Comparison of ENCODE assay signal across 8 mouse cellular contexts in the genomic region with DNA sequence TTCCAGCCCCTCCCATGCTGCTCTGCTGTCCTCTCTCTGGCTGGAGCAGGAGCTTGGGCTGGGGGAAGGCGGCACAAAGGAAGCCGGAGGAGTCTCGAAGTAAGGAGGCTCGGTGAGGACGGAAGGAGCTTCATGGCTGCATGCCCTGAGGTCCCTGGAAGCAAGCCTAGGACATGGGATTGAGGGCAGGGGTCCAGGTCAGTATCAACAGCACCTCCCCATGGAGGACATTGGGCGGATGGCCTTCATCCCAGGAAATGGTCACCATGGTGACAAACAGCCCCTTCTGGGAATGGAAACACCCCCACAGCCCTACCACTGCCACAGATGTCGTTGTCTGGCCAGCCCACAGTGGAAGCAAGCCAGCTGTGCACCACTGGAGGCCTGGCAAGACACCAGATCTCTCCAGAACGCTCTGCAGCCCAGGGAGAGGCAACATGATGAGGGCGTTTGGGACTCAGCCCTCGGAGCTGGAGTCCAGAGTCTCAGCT. TPM values are rescaled to one million over a fixed set of nuclear protein-coding genes. Genes with fewer than 3 reads are reported as not detected.
DNase-seq lines count a peak whose midpoint lies in the region; ATAC-seq lines count a peak whose summit lies in the region.

No protein-coding gene starts in this region.

- peaks cover 8% of the 10 kb centered on the region; the same call in 1 of the 2 replicates for H3K4me1 ChIP-seq in brown adipose tissue, adult 24 weeks (ENCODE audit: control insufficient read depth, insufficient read depth, insufficient read length, low read length)
- peaks cover 35% of the 10 kb centered on the region for H3K4me1 ChIP-seq in intestine, embryonic 16.5 days (ENCODE audit: control insufficient read depth, insufficient read depth, low read length)

- intact Hi-C loops in gastrocnemius, postnatal 14 days (cut with DNase I; ENCODE audit: low total_unique reads): no loop called here
- intact Hi-C loops in left cerebral cortex, postnatal 10 days (cut with DNase I): no loop called here

- ATAC-seq in intestine, embryonic 16.5 days: peak; percentile 76

- no peaks in the 10 kb centered on the region for H3K27me3 ChIP-seq in intestine, embryonic 16.5 days (replicated peaks; ENCODE audit: control insufficient read depth, insufficient read depth, low read length)

- H3K27ac ChIP-seq in brown adipose tissue, adult 24 weeks (replicated peaks; ENCODE audit: low read depth, low read length): peak overlapping the region; percentile 58
- H3K27ac ChIP-seq in intestine, embryonic 16.5 days (ENCODE audit: low read length): peak overlapping the region; percentile 85

- DNase-seq in adipocyte (ENCODE audit: low spot score): peak; percentile 99
- peak; percentile 89 for DNase-seq in gastrocnemius, postnatal 14 days
- DNase-seq in left cerebral cortex, postnatal 10 days (ENCODE audit: extremely low spot score in 1 of 2, low spot score in 2 of 2): peak; percentile 72 to 89
- DNase-seq in lung, postnatal 36 days: peak; percentile 94
- DNase-seq in testis, postnatal 10 days (ENCODE audit: low spot score): peak; percentile 90
- DNase-seq in retina, postnatal 1 day: no peak

- H3K4me3 ChIP-seq in brown adipose tissue, adult 24 weeks (ENCODE audit: insufficient read depth, low read depth, low read length): no peak overlapping the region
- H3K4me3 ChIP-seq in intestine, embryonic 16.5 days (ENCODE audit: low read length): no peak overlapping the region

- no peak overlapping the region for H3K9ac ChIP-seq in intestine, embryonic 16.5 days (ENCODE audit: low read depth, low read length)

- H3K4me2 ChIP-seq in intestine, embryonic 16.5 days (ENCODE audit: low read depth, low read length): no peak overlapping the region

- no peaks in the 10 kb centered on the region for H3K9me3 ChIP-seq in intestine, embryonic 16.5 days (ENCODE audit: control insufficient read depth, low read length)

- WGBS in intestine, embryonic 16.5 days: 25% methylated on average over 10 of the region's 10 CpGs

- no peaks in the 10 kb centered on the region for H3K36me3 ChIP-seq in intestine, embryonic 16.5 days (ENCODE audit: control insufficient read depth, insufficient read depth, low read length)

RNA-seq across cellular contexts. Expression of a gene that starts 37.4 kb away (rescaled TPM):
- polyA plus RNA-seq in brown adipose tissue, adult 24 weeks (2012; ENCODE audit: insufficient read depth, insufficient read length, missing spikeins): 113 and 141 TPM in 2 replicates
- total RNA-seq in gastrocnemius, postnatal 14 days (2021): 100 to 1,000 TPM; 158 to 180 TPM
- polyA plus RNA-seq in intestine, embryonic 16.5 days (2015; fragmentation: Nextera tagmentation; extraction: Ambion mirVana): 273 and 293 TPM in 2 replicates
- 100 to 1,000 TPM; 245 to 255 TPM for total RNA-seq in left cerebral cortex, postnatal 10 days (2021)

RNA-seq across cellular contexts. Expression of a gene that starts 56.5 kb away (rescaled TPM):
- 1.6 TPM in 1 of 2 replicates, not detected in the other for polyA plus RNA-seq in brown adipose tissue, adult 24 weeks (2012; ENCODE audit: insufficient read depth, insufficient read length, missing spikeins)
- 1 to 10 TPM; 3.2 to 3.5 TPM for total RNA-seq in gastrocnemius, postnatal 14 days (2021)
- 15.6 TPM in 2 replicates for polyA plus RNA-seq in intestine, embryonic 16.5 days (2015; fragmentation: Nextera tagmentation; extraction: Ambion mirVana)
- total RNA-seq in left cerebral cortex, postnatal 10 days (2021): 1 to 10 TPM in 1 of 2 experiments, under 1 TPM in 1; 0.47 to 1.6 TPM
